Mouse (Mus musculus): ENCODE results near the gene Msh4. TPM values are rescaled to one million over a fixed set of nuclear protein-coding genes. Genes with fewer than 3 reads are reported as not detected.

Gene Msh4
- polyA plus RNA-seq, 1 experiment = 1.8 TPM

GRCm38 (mm10) chr3:153932461-153932860, 26.5 kb upstream of the Msh4 start:
- no peak overlapping the region for H3K9ac ChIP-seq (ENCODE audit: low read depth, poor library complexity, severe bottlenecking)
- H3K4me3 ChIP-seq (ENCODE audit: low read depth, low read length) = no peak overlapping the region
- H3K27ac ChIP-seq (ENCODE audit: insufficient read depth, low read length) = no peak overlapping the region
- TF ChIP-seq EP300 (IDR thresholded peaks at IDR 0.05; ENCODE audit: insufficient read depth, low read depth, low read length) (no peak), CTCF (IDR thresholded peaks at IDR 0.05; ENCODE audit: low read depth, low read length) (no peak), POLR2A (IDR thresholded peaks at IDR 0.05; ENCODE audit: insufficient read depth, low read length) (no peak)
- no peaks in the 10 kb centered on the region for H3K27me3 ChIP-seq (ENCODE audit: control insufficient read depth, insufficient read depth, low read length, poor library complexity, severe bottlenecking)
- H3K36me3 ChIP-seq (ENCODE audit: control insufficient read depth, insufficient read depth, low read length, poor library complexity, severe bottlenecking) = peaks cover 17% of the 10 kb centered on the region
- H3K4me1 ChIP-seq (ENCODE audit: control insufficient read depth, insufficient read depth, low read length) = peaks cover 2% of the 10 kb centered on the region
- H3K9me3 ChIP-seq (replicated peaks; ENCODE audit: control insufficient read depth, insufficient read depth, low read length, poor library complexity, severe bottlenecking) = no peaks in the 10 kb centered on the region

- no peak overlapping the region for H3K9ac ChIP-seq (ENCODE audit: low read depth, poor library complexity, severe bottlenecking)
- no peak overlapping the region for H3K27ac ChIP-seq (ENCODE audit: insufficient read depth, low read length)
- H3K27me3 ChIP-seq (ENCODE audit: control insufficient read depth, insufficient read depth, low read length, poor library complexity, severe bottlenecking) = no peaks in the 10 kb centered on the region
- no peak overlapping the region for H3K4me3 ChIP-seq (ENCODE audit: low read depth, low read length)
- no peaks in the 10 kb centered on the region for H3K9me3 ChIP-seq (replicated peaks; ENCODE audit: control insufficient read depth, insufficient read depth, low read length, poor library complexity, severe bottlenecking)
- no peak for TF ChIP-seq POLR2A (IDR thresholded peaks at IDR 0.05; ENCODE audit: insufficient read depth, low read length)
- no peak for TF ChIP-seq CTCF (IDR thresholded peaks at IDR 0.05; ENCODE audit: low read depth, low read length)
- no peak for TF ChIP-seq EP300 (IDR thresholded peaks at IDR 0.05; ENCODE audit: insufficient read depth, low read depth, low read length)
- peaks cover 8% of the 10 kb centered on the region for H3K36me3 ChIP-seq (ENCODE audit: control insufficient read depth, insufficient read depth, low read length, poor library complexity, severe bottlenecking)
- no peaks in the 10 kb centered on the region for H3K4me1 ChIP-seq (ENCODE audit: control insufficient read depth, insufficient read depth, low read length)
Observed at GRCm38 (mm10) chr3:153929526-153929925, 23.6 kb upstream of the Msh4 start.

DNA sequence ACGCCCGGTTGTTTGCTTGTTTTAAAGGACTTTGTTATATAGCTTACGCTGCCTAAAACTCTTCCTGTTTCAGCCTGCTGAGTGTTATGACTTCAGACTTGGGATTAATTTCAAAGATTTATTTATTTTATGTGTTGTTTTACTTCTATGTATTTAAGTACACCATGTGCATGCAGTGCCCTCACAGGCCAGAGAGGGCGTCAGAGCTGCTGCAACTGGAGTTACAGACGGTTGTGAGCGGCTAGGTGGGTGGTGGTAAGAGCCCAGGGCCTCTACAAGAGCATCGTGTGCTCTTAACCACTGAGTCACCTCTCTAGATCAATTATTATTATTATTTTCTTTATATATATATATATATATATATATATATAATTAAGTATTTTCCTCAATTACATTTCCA, 20.4 kb upstream of the Msh4 start:
- H3K4me1 ChIP-seq (ENCODE audit: control insufficient read depth, insufficient read depth, low read length) = no peaks in the 10 kb centered on the region

DNA sequence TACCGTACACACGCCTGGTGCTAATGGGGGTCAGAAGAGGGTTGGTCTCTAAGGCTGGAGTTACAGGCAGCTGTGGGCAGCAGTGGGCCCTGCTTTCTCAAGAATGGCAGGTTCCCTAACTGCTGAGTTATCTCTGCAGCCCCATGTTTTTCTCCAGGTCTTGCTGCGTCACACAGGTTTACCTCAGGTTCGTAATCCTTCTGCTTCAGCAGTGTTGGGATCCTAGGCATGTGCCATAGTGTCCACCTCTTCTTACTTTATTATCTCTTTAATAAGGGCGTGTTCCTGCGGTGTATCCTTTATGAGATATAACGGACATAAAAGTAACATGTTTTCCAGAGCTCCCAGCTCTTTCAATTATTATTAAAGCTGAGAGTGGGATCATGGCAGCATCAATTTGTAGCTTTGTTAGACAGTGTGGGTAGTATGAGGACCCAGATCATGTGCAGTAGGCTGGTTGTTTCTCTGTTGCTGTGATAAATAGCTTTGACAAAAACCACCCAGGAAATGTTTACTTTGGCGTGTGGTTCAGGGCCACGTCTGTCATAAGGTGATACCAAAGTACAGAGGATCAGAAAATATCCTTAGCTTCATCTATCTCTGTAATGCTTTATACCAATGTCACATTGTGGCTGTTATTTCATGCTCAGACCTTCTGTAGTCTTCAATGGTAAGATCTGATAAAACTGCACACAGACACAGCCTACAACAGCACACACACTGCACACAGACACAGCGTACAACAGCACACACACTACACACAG, 15.4 kb upstream of the Msh4 start:
- Histone ChIP-seq H3K27me3 (ENCODE audit: control insufficient read depth, insufficient read depth, low read length, poor library complexity, severe bottlenecking) (no peaks in the 10 kb centered on the region), H3K4me3 (ENCODE audit: low read depth, low read length) (no peak overlapping the region), H3K9me3 (replicated peaks; ENCODE audit: control insufficient read depth, insufficient read depth, low read length, poor library complexity, severe bottlenecking) (no peaks in the 10 kb centered on the region), H3K9ac (ENCODE audit: low read depth, poor library complexity, severe bottlenecking) (no peak overlapping the region), H3K36me3 (ENCODE audit: control insufficient read depth, insufficient read depth, low read length, poor library complexity, severe bottlenecking) (peaks cover 8% of the 10 kb centered on the region), H3K27ac (ENCODE audit: insufficient read depth, low read length) (no peak overlapping the region), H3K4me1 (ENCODE audit: control insufficient read depth, insufficient read depth, low read length) (peaks cover 1% of the 10 kb centered on the region)
- TF ChIP-seq POLR2A (IDR thresholded peaks at IDR 0.05; ENCODE audit: insufficient read depth, low read length) = no peak
- TF ChIP-seq CTCF (IDR thresholded peaks at IDR 0.05; ENCODE audit: low read depth, low read length) = no peak
- no peak for TF ChIP-seq EP300 (IDR thresholded peaks at IDR 0.05; ENCODE audit: insufficient read depth, low read depth, low read length)

More for the DNA sequence above, 20.4 kb upstream of the Msh4 start:
- no peaks in the 10 kb centered on the region for H3K9me3 ChIP-seq (replicated peaks; ENCODE audit: control insufficient read depth, insufficient read depth, low read length, poor library complexity, severe bottlenecking)
- no peak overlapping the region for H3K9ac ChIP-seq (ENCODE audit: low read depth, poor library complexity, severe bottlenecking)
- H3K27ac ChIP-seq (ENCODE audit: insufficient read depth, low read length) = no peak overlapping the region
- TF ChIP-seq CTCF (IDR thresholded peaks at IDR 0.05; ENCODE audit: low read depth, low read length) (peak; percentile 28), POLR2A (IDR thresholded peaks at IDR 0.05; ENCODE audit: insufficient read depth, low read length) (no peak), EP300 (IDR thresholded peaks at IDR 0.05; ENCODE audit: insufficient read depth, low read depth, low read length) (no peak)
- H3K36me3 ChIP-seq (ENCODE audit: control insufficient read depth, insufficient read depth, low read length, poor library complexity, severe bottlenecking) = peaks cover 6% of the 10 kb centered on the region
- no peak overlapping the region for H3K4me3 ChIP-seq (ENCODE audit: low read depth, low read length)
- H3K27me3 ChIP-seq (ENCODE audit: control insufficient read depth, insufficient read depth, low read length, poor library complexity, severe bottlenecking) = no peaks in the 10 kb centered on the region

DNA sequence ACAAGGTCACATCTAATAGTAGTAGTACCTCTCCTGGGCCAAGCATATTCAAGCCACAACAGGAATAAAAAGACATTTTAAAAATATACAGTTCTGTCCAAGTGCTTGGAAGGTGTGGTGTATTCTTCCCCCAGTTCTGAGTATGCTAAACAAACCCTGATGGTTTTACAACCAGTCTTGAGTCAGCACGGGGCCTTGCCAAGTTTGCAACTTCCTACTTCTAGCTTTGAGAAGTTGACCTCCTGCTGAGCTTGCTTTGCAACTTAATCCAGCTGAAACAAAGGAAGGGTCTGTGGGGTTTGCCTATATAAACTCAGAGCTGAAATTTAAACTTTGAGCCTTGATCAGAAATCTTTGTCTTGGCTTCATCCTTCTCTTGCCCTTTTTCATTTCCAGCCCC, 11.3 kb upstream of the Msh4 start:
- H3K4me3 ChIP-seq (ENCODE audit: low read depth, low read length) = no peak overlapping the region
- H3K27me3 ChIP-seq (ENCODE audit: control insufficient read depth, insufficient read depth, low read length, poor library complexity, severe bottlenecking) = no peaks in the 10 kb centered on the region
- H3K9me3 ChIP-seq (replicated peaks; ENCODE audit: control insufficient read depth, insufficient read depth, low read length, poor library complexity, severe bottlenecking) = no peaks in the 10 kb centered on the region
- H3K4me1 ChIP-seq (ENCODE audit: control insufficient read depth, insufficient read depth, low read length) = peaks cover 1% of the 10 kb centered on the region
- H3K36me3 ChIP-seq (ENCODE audit: control insufficient read depth, insufficient read depth, low read length, poor library complexity, severe bottlenecking) = peaks cover 4% of the 10 kb centered on the region
- no peak overlapping the region for H3K9ac ChIP-seq (ENCODE audit: low read depth, poor library complexity, severe bottlenecking)
- TF ChIP-seq POLR2A (IDR thresholded peaks at IDR 0.05; ENCODE audit: insufficient read depth, low read length) (no peak), CTCF (IDR thresholded peaks at IDR 0.05; ENCODE audit: low read depth, low read length) (no peak), EP300 (IDR thresholded peaks at IDR 0.05; ENCODE audit: insufficient read depth, low read depth, low read length) (no peak)
- peak overlapping the region; percentile 1; the same call in 1 of the 2 replicates for H3K27ac ChIP-seq (ENCODE audit: insufficient read depth, low read length)

DNA sequence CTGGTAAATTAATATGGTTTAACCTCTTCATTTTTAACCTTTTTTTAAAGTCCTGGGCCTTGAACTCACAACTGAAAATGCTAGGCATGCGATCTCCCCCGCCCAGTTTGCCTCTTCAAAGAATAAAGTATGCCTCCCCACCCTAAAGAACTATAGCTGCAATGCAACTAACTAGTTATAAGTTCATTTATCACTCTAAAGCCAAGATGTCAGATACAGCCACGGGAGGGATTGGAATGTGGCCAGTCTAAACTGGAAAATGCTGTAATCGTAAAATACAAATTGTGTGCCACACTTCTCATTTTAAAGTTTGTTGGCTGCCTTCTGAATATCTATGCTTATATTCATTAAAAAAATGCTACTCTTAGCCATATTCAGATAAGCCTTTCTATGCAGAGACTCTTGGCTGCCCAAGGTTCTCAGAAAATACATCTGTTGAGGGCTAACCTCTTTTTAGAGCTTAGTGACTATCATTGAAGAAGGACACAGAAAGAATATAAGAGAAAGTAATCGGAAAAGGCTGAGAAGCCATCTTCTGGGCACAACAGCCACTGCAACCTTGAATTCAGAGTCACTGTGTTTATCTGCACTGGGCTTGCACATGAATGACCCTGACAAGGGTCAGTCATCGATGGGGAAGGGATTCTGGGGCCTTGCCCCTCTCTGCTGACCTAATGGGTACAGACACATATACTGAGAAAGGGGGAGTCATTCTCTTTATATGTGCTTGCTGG, 7.7 kb upstream of the Msh4 start:
- H3K27ac ChIP-seq (ENCODE audit: insufficient read depth, low read length) = no peak overlapping the region
- H3K27me3 ChIP-seq (ENCODE audit: control insufficient read depth, insufficient read depth, low read length, poor library complexity, severe bottlenecking) = no peaks in the 10 kb centered on the region
- H3K36me3 ChIP-seq (ENCODE audit: control insufficient read depth, insufficient read depth, low read length, poor library complexity, severe bottlenecking) = peaks cover 37% of the 10 kb centered on the region
- peak overlapping the region; percentile 98 for H3K9ac ChIP-seq (ENCODE audit: low read depth, poor library complexity, severe bottlenecking)
- no peaks in the 10 kb centered on the region for H3K9me3 ChIP-seq (replicated peaks; ENCODE audit: control insufficient read depth, insufficient read depth, low read length, poor library complexity, severe bottlenecking)
- H3K4me1 ChIP-seq (ENCODE audit: control insufficient read depth, insufficient read depth, low read length) = peaks cover 1% of the 10 kb centered on the region
- TF ChIP-seq CTCF (IDR thresholded peaks at IDR 0.05; ENCODE audit: low read depth, low read length) = no peak
- no peak for TF ChIP-seq POLR2A (IDR thresholded peaks at IDR 0.05; ENCODE audit: insufficient read depth, low read length)
- TF ChIP-seq EP300 (IDR thresholded peaks at IDR 0.05; ENCODE audit: insufficient read depth, low read depth, low read length) = no peak
- H3K4me3 ChIP-seq (ENCODE audit: low read depth, low read length) = peak overlapping the region; percentile 80; the same call in 1 of the 2 replicates

Measured in ES-Bruce4 (cell line).